Mouse (Mus musculus) neural tube, embryonic 14.5 days (tissue): ENCODE results near the gene 2410004B18Rik. TPM values are rescaled to one million over a fixed set of nuclear protein-coding genes. Genes with fewer than 3 reads are reported as not detected.
"Not testable (repeated sequence)": the region's sequence is repeated elsewhere in the genome, so short reads cannot be mapped to it uniquely, and the experiment has no call there.

Experiments
- ATAC-seq: fragments of 200-750 bp; cut with Nextera tagmentation; 2 replicates; pipeline ENCODE4 v1.8.0; 2017; ENCODE audit warnings: low read depth, mild to moderate bottlenecking, moderate TSS enrichment, moderate library complexity
- H3K27ac ChIP-seq: fragments of 300-500 bp; sonication (generic); 2 replicates; pipeline ENCODE4 v1.5.1; 2014; ENCODE audit warnings: low read depth, mild to moderate bottlenecking, control low read depth, low read length, moderate library complexity, mixed read lengths
- H3K27me3 ChIP-seq: fragments of 300-500 bp; sonication (generic); 2 replicates; pipeline ENCODE4 v1.6.1; 2014; ENCODE audit warnings: low read length; ENCODE audit not compliant: control insufficient read depth, insufficient read depth
- H3K36me3 ChIP-seq: fragments of 300-500 bp; sonication (generic); 2 replicates; pipeline ENCODE4 v1.6.1; 2014; ENCODE audit warnings: low read length, mixed read lengths; ENCODE audit not compliant: control insufficient read depth, insufficient read depth
- H3K4me1 ChIP-seq: fragments of 300-500 bp; sonication (generic); 2 replicates; pipeline ENCODE4 v1.6.1; 2014; ENCODE audit warnings: low read length; ENCODE audit not compliant: control insufficient read depth, insufficient read depth
- H3K4me2 ChIP-seq: fragments of 300-500 bp; sonication (generic); 2 replicates; pipeline ENCODE4 v1.6.1; 2014; ENCODE audit warnings: mild to moderate bottlenecking, low read depth, low read length, control low read depth
- H3K4me3 ChIP-seq: fragments of 300-500 bp; sonication (generic); 2 replicates; pipeline ENCODE4 v1.5.1; 2014; ENCODE audit warnings: low read depth, low read length, control low read depth, mixed read lengths
- H3K9ac ChIP-seq: fragments of 300-500 bp; sonication (generic); replicated peaks from 2 replicates; pipeline ENCODE4 v1.6.1; 2014; ENCODE audit warnings: low read depth, mild to moderate bottlenecking, control low read depth, low read length, mixed read lengths
- H3K9me3 ChIP-seq: fragments of 300-500 bp; sonication (generic); 2 replicates; pipeline ENCODE4 v1.6.1; 2016; ENCODE audit warnings: low read length; ENCODE audit not compliant: control insufficient read depth
- WGBS: fragments of 180-500 bp; shearing (Covaris S2); extraction: QIAGEN DNeasy Blood & Tissue Kit; methylation state at CpG from one replicate; pipeline ENCODE4 v1.1.7; 2014; 5-methylcytosine and 5-hydroxymethylcytosine counted together
- polyA plus RNA-seq: library from polyadenylated mRNA; unstranded; fragments of >200 nt; fragmentation: Nextera tagmentation; extraction: Ambion mirVana; gene quantifications from 2 replicates; pipeline ENCODE4 v1.2.1, GENCODE M21; 2014

Gene 2410004B18Rik
- polyA plus RNA-seq, 1 experiment from 2014 or later = 78.1 TPM

GRCm38 (mm10) chr3:145959824-145960223, 22.0 kb downstream of the 2410004B18Rik start:
- Histone ChIP-seq H3K4me3 (no peak overlapping the region), H3K9ac (no peak overlapping the region), H3K27ac (no peak overlapping the region), H3K4me1 (no peaks in the 10 kb centered on the region), H3K4me2 (no peak overlapping the region), H3K9me3 (no peaks in the 10 kb centered on the region), H3K27me3 (peaks cover 14% of the 10 kb centered on the region), H3K36me3 (no peaks in the 10 kb centered on the region)
- WGBS = 34% methylated on average over 1 of the region's 1 CpGs
- ATAC-seq = no peak

GRCm38 (mm10) chr3:145962411-145962810, 24.6 kb downstream of the 2410004B18Rik start:
- H3K9ac ChIP-seq = no peak overlapping the region
- H3K4me2 ChIP-seq = no peak overlapping the region
- no peaks in the 10 kb centered on the region for H3K36me3 ChIP-seq
- 22% methylated on average over 9 of the region's 9 CpGs for WGBS
- ATAC-seq = no peak
- H3K4me1 ChIP-seq = no peaks in the 10 kb centered on the region
- H3K27me3 ChIP-seq = peaks cover 14% of the 10 kb centered on the region
- no peak overlapping the region for H3K4me3 ChIP-seq
- no peaks in the 10 kb centered on the region for H3K9me3 ChIP-seq
- H3K27ac ChIP-seq = no peak overlapping the region

- Histone ChIP-seq H3K4me1 (no peaks in the 10 kb centered on the region), H3K27ac (no peak overlapping the region), H3K36me3 (no peaks in the 10 kb centered on the region), H3K9me3 (no peaks in the 10 kb centered on the region), H3K4me2 (peak overlapping the region; percentile 9; the same call in 1 of the 2 replicates), H3K27me3 (peaks cover 14% of the 10 kb centered on the region), H3K9ac (no peak overlapping the region), H3K4me3 (no peak overlapping the region)
- ATAC-seq = no peak
- WGBS = 18% methylated on average over 31 of the region's 31 CpGs
Measured at GRCm38 (mm10) chr3:145963101-145964017, 25.5 kb downstream of the 2410004B18Rik start.

- Histone ChIP-seq H3K27me3 (peaks cover 14% of the 10 kb centered on the region), H3K9me3 (no peaks in the 10 kb centered on the region), H3K4me3 (no peak overlapping the region), H3K27ac (no peak overlapping the region), H3K36me3 (no peaks in the 10 kb centered on the region), H3K9ac (no peak overlapping the region), H3K4me1 (no peaks in the 10 kb centered on the region), H3K4me2 (peak overlapping the region; percentile 9; the same call in 1 of the 2 replicates)
- 20% methylated on average over 10 of the region's 10 CpGs for WGBS
- ATAC-seq = peak; percentile 39; the same call in 1 of the 2 replicates
Measured at GRCm38 (mm10) chr3:145964018-145964387, 26.2 kb downstream of the 2410004B18Rik start.

- Histone ChIP-seq H3K36me3 (no peaks in the 10 kb centered on the region), H3K4me2 (0 out of 2 replicates have a peak overlapping the region, but pooled peaks have one; percentile 11), H3K4me3 (no peak overlapping the region), H3K9ac (no peak overlapping the region), H3K27ac (no peak overlapping the region), H3K9me3 (no peaks in the 10 kb centered on the region), H3K27me3 (peaks cover 14% of the 10 kb centered on the region), H3K4me1 (no peaks in the 10 kb centered on the region)
- WGBS = 16% methylated on average over 10 of the region's 10 CpGs
- peak; percentile 66; the same call in 1 of the 2 replicates for ATAC-seq
Measured at GRCm38 (mm10) chr3:145964473-145964872, 26.7 kb downstream of the 2410004B18Rik start.

GRCm38 (mm10) chr3:145965583-145965982, 27.8 kb downstream of the 2410004B18Rik start:
- WGBS = 83% methylated on average over 3 of the region's 3 CpGs

GRCm38 (mm10) chr3:145966806-145967205, 29.0 kb downstream of the 2410004B18Rik start:
- 94% methylated on average over 5 of the region's 5 CpGs for WGBS
- Histone ChIP-seq H3K27ac (no peak overlapping the region), H3K4me3 (no peak overlapping the region), H3K36me3 (no peaks in the 10 kb centered on the region), H3K27me3 (peaks cover 11% of the 10 kb centered on the region), H3K4me2 (no peak overlapping the region), H3K4me1 (no peaks in the 10 kb centered on the region), H3K9me3 (no peaks in the 10 kb centered on the region), H3K9ac (no peak overlapping the region)
- ATAC-seq = no peak

More at GRCm38 (mm10) chr3:145965583-145965982, 27.8 kb downstream of the 2410004B18Rik start:
- not testable (repeated sequence) for H3K36me3 ChIP-seq, H3K4me2 ChIP-seq, H3K9ac ChIP-seq, H3K4me1 ChIP-seq, H3K27ac ChIP-seq, H3K9me3 ChIP-seq, ATAC-seq, H3K4me3 ChIP-seq
- peaks cover 14% of the 10 kb centered on the region for H3K27me3 ChIP-seq

GRCm38 (mm10) chr3:145969031-145969501, 31.3 kb downstream of the 2410004B18Rik start:
- H3K27me3 ChIP-seq = no peaks in the 10 kb centered on the region; the same call in 1 of the 2 replicates
- H3K4me2 ChIP-seq = no peak overlapping the region
- no peak overlapping the region for H3K9ac ChIP-seq
- WGBS = 65% methylated on average over 14 of the region's 14 CpGs
- H3K27ac ChIP-seq = no peak overlapping the region
- ATAC-seq = no peak
- no peaks in the 10 kb centered on the region for H3K4me1 ChIP-seq
- H3K36me3 ChIP-seq = no peaks in the 10 kb centered on the region
- H3K9me3 ChIP-seq = peaks cover 2% of the 10 kb centered on the region; the same call in 1 of the 2 replicates
- H3K4me3 ChIP-seq = no peak overlapping the region

GRCm38 (mm10) chr3:145971501-145971900, 33.7 kb downstream of the 2410004B18Rik start:
- Histone ChIP-seq H3K9me3 (peaks cover 7% of the 10 kb centered on the region; the same call in 1 of the 2 replicates), H3K36me3 (no peaks in the 10 kb centered on the region), H3K9ac (no peak overlapping the region), H3K4me1 (no peaks in the 10 kb centered on the region), H3K4me2 (no peak overlapping the region), H3K27me3 (no peaks in the 10 kb centered on the region), H3K4me3 (no peak overlapping the region), H3K27ac (no peak overlapping the region)
- WGBS = 59% methylated on average over 10 of the region's 10 CpGs
- ATAC-seq = no peak
